Mouse (Mus musculus) heart, embryonic 15.5 days (tissue): ENCODE results near the gene Dpagt1. TPM values are rescaled to one million over a fixed set of nuclear protein-coding genes. Genes with fewer than 3 reads are reported as not detected.
"Not testable (repeated sequence)": the region's sequence is repeated elsewhere in the genome, so short reads cannot be mapped to it uniquely, and the experiment has no call there.

ENCODE experiments used
- ATAC-seq: fragments of 200-750 bp; cut with Nextera tagmentation; replicated peaks from 2 replicates; pipeline ENCODE4 v1.8.0; 2017; ENCODE audit warnings: low read depth, moderate TSS enrichment; ENCODE audit not compliant: insufficient number of reproducible peaks, insufficient read depth, low FRiP score
- H3K27ac ChIP-seq: fragments of 300-500 bp; sonication (generic); 2 replicates; pipeline ENCODE4 v1.5.1; 2015; ENCODE audit warnings: mild to moderate bottlenecking, inconsistent platforms
- H3K27me3 ChIP-seq: fragments of 300-500 bp; sonication (generic); 2 replicates; pipeline ENCODE4 v1.6.1; 2015; ENCODE audit warnings: inconsistent platforms
- H3K36me3 ChIP-seq: fragments of 300-500 bp; sonication (generic); 2 replicates; pipeline ENCODE4 v1.6.1; 2015; ENCODE audit warnings: mild to moderate bottlenecking, inconsistent platforms
- H3K4me1 ChIP-seq: fragments of 300-500 bp; sonication (generic); replicated peaks from 2 replicates; pipeline ENCODE4 v1.6.1; 2015; ENCODE audit warnings: inconsistent platforms
- H3K4me2 ChIP-seq: fragments of 300-500 bp; sonication (generic); 2 replicates; pipeline ENCODE4 v1.6.1; 2015; ENCODE audit warnings: inconsistent platforms, mild to moderate bottlenecking, moderate library complexity
- H3K4me3 ChIP-seq: fragments of 300-500 bp; sonication (generic); 2 replicates; pipeline ENCODE4 v1.5.1; 2015; ENCODE audit warnings: mild to moderate bottlenecking, inconsistent platforms
- H3K9ac ChIP-seq: fragments of 300-500 bp; sonication (generic); 2 replicates; pipeline ENCODE4 v1.6.1; 2015; ENCODE audit warnings: mild to moderate bottlenecking, inconsistent platforms
- H3K9me3 ChIP-seq: fragments of 300-500 bp; sonication (generic); replicated peaks from 2 replicates; pipeline ENCODE4 v1.6.1; 2016; ENCODE audit warnings: inconsistent platforms
- WGBS: fragments of 180-500 bp; shearing (Covaris S2); methylation state at CpG from one replicate; pipeline ENCODE4 v1.1.7; 2015; ENCODE audit warnings: mixed read lengths; 5-methylcytosine and 5-hydroxymethylcytosine counted together
- polyA plus RNA-seq: library from polyadenylated mRNA; unstranded; fragments of >200 nt; fragmentation: Nextera tagmentation; extraction: Ambion mirVana; gene quantifications from 2 replicates; pipeline ENCODE4 v1.2.1, GENCODE M21; 2015

The Dpagt1 gene
- polyA plus RNA-seq, 1 experiment from 2014 or later = 27.8 TPM

GRCm38 (mm10) chr9:44361190-44361917 lies 35.5 kb downstream of the Dpagt1 start, which contains the start of gene Vps11:
Vps11 (minus strand) TSS chr9:44361670.
- H3K9me3 ChIP-seq = no peaks in the 10 kb centered on the region
- peak within 1 kb of the TSS; percentile 83 for H3K27ac ChIP-seq
- peak within 1 kb of the TSS; percentile 74 for H3K4me2 ChIP-seq
- H3K4me1 ChIP-seq = peaks cover 7% of the 10 kb centered on the region
- peak within 1 kb of the TSS; percentile 72 for H3K9ac ChIP-seq
- peak; percentile 94 for ATAC-seq
- H3K27me3 ChIP-seq = no peaks in the 10 kb centered on the region
- peak within 1 kb of the TSS; percentile 73 for H3K4me3 ChIP-seq
- peaks cover 29% of the 10 kb centered on the region for H3K36me3 ChIP-seq
- under 1% methylated on average over 44 of the region's 44 CpGs for WGBS

GRCm38 (mm10) chr9:44361931-44362330 lies 36.1 kb downstream of the Dpagt1 start:
- Histone ChIP-seq H3K4me3 (peak overlapping the region; percentile 73), H3K36me3 (peaks cover 23% of the 10 kb centered on the region), H3K27ac (peak overlapping the region; percentile 83), H3K9ac (peak overlapping the region; percentile 72), H3K4me2 (peak overlapping the region; percentile 74)
- H3K4me1 ChIP-seq, H3K9me3 ChIP-seq, ATAC-seq, H3K27me3 ChIP-seq: not testable (repeated sequence)
- WGBS = 36% methylated on average over 4 of the region's 4 CpGs

- no peak overlapping the region for H3K4me3 ChIP-seq
- peaks cover 3% of the 10 kb centered on the region; the same call in 1 of the 2 replicates for H3K36me3 ChIP-seq
- no peaks in the 10 kb centered on the region for H3K27me3 ChIP-seq
- H3K27ac ChIP-seq = no peak overlapping the region
- ATAC-seq = no peak
- no peaks in the 10 kb centered on the region for H3K9me3 ChIP-seq
- WGBS = 65% methylated on average over 3 of the region's 3 CpGs
- no peak overlapping the region for H3K4me2 ChIP-seq
- H3K4me1 ChIP-seq = peaks cover 7% of the 10 kb centered on the region
- H3K9ac ChIP-seq = no peak overlapping the region
These were observed 38.7 kb downstream of the Dpagt1 start for GRCm38 (mm10) chr9:44364480-44364879.

- H3K27me3 ChIP-seq = no peaks in the 10 kb centered on the region
- no peak for ATAC-seq
- H3K4me2 ChIP-seq = no peak overlapping the region
- no peak overlapping the region for H3K9ac ChIP-seq
- peaks cover 2% of the 10 kb centered on the region; the same call in 1 of the 2 replicates for H3K4me1 ChIP-seq
- H3K36me3 ChIP-seq = no peaks in the 10 kb centered on the region
- no peaks in the 10 kb centered on the region for H3K9me3 ChIP-seq
- H3K27ac ChIP-seq = no peak overlapping the region
- H3K4me3 ChIP-seq = no peak overlapping the region
These were observed 47.6 kb downstream of the Dpagt1 start for GRCm38 (mm10) chr9:44373386-44373785.

GRCm38 (mm10) chr9:44376141-44376540 lies 50.3 kb downstream of the Dpagt1 start:
- Histone ChIP-seq H3K9ac (no peak overlapping the region), H3K36me3 (peaks cover 4% of the 10 kb centered on the region), H3K27me3 (no peaks in the 10 kb centered on the region), H3K4me1 (peaks cover 15% of the 10 kb centered on the region), H3K9me3 (no peaks in the 10 kb centered on the region), H3K4me2 (no peak overlapping the region), H3K27ac (no peak overlapping the region), H3K4me3 (no peak overlapping the region)
- 78% methylated on average over 6 of the region's 6 CpGs for WGBS
- no peak for ATAC-seq

GRCm38 (mm10) chr9:44377335-44377734 lies 51.5 kb downstream of the Dpagt1 start:
- H3K27me3 ChIP-seq, H3K27ac ChIP-seq, H3K4me3 ChIP-seq, H3K9ac ChIP-seq, H3K9me3 ChIP-seq, H3K4me2 ChIP-seq, ATAC-seq: not testable (repeated sequence)
- Histone ChIP-seq H3K36me3 (peaks cover 16% of the 10 kb centered on the region), H3K4me1 (peaks cover 15% of the 10 kb centered on the region)
- WGBS = 73% methylated on average over 2 of the region's 2 CpGs

GRCm38 (mm10) chr9:44378153-44378730 lies 52.4 kb downstream of the Dpagt1 start:
- 75% methylated on average over 5 of the region's 5 CpGs for WGBS
- H3K27ac ChIP-seq = no peak overlapping the region; the same call in 1 of the 2 replicates
- no peak for ATAC-seq

GRCm38 (mm10) chr9:44379054-44379834 lies 53.4 kb downstream of the Dpagt1 start, which contains the start of gene Hyou1:
Hyou1 (plus strand) TSS chr9:44379490.
- Histone ChIP-seq H3K27ac (peak within 1 kb of the TSS; percentile 78), H3K36me3 (peaks cover 35% of the 10 kb centered on the region), H3K27me3 (no peaks in the 10 kb centered on the region), H3K9ac (peak within 1 kb of the TSS; percentile 84), H3K9me3 (no peaks in the 10 kb centered on the region), H3K4me2 (peak within 1 kb of the TSS; percentile 91), H3K4me3 (peak within 1 kb of the TSS; percentile 71), H3K4me1 (peaks cover 15% of the 10 kb centered on the region)
- under 1% methylated on average over 83 of the region's 83 CpGs for WGBS
- ATAC-seq = peak; percentile 98

More at GRCm38 (mm10) chr9:44378153-44378730, 52.4 kb downstream of the Dpagt1 start:
- Histone ChIP-seq H3K4me2 (peak overlapping the region; percentile 91), H3K9me3 (no peaks in the 10 kb centered on the region), H3K4me1 (peaks cover 15% of the 10 kb centered on the region), H3K9ac (0 out of 2 replicates have a peak overlapping the region, but pooled peaks have one; percentile 60), H3K36me3 (peaks cover 25% of the 10 kb centered on the region), H3K4me3 (peak overlapping the region; percentile 71), H3K27me3 (no peaks in the 10 kb centered on the region)

- ATAC-seq = 0 out of 2 replicates have a peak, but pooled peaks have one; percentile 11
- Histone ChIP-seq H3K4me3 (peak overlapping the region; percentile 71), H3K27ac (peak overlapping the region; percentile 78), H3K9ac (peak overlapping the region; percentile 84), H3K27me3 (no peaks in the 10 kb centered on the region), H3K4me1 (peaks cover 15% of the 10 kb centered on the region), H3K36me3 (peaks cover 41% of the 10 kb centered on the region), H3K9me3 (no peaks in the 10 kb centered on the region), H3K4me2 (peak overlapping the region; percentile 91)
- WGBS = 7% methylated on average over 15 of the region's 15 CpGs
These were observed 54.0 kb downstream of the Dpagt1 start for GRCm38 (mm10) chr9:44379862-44380261.
